ENCODE assay signal across 11 mouse cellular contexts in the genomic region with DNA sequence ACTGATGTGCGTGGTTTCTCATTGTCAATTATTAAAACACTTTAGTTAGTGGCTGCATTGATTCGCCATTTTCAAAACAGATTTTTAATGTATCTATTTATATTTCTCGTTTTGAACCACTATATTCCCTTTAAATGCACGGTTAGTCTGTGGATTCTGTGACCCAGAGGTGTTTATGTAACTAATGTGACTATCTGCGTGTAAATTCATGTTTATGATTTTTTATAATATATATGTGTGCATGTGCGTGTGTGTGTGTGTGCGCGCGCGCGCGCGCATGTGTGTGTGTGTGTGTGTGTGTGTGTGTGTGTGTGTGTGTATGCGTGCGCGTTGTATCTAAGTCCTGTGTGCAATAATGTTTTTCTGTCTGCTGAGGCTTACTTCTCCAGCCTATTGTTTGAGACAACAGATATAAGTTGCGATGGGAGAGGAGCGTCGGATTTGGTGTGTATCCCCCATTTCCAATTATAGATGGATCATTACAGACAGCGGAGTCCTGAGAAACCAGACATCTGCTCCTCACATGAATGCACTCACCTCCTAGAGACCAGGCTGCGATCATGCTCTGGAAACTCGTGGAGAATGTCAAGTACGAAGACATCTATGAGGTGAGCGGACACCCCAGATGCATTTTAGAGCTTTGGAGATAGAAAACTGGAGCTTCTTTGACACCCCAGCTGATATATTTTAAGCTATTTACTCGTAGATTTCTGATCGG. TPM values are rescaled to one million over a fixed set of nuclear protein-coding genes. Genes with fewer than 3 reads are reported as not detected.
DNase-seq lines count a peak whose midpoint lies in the region; ATAC-seq and TF ChIP-seq lines count a peak whose summit lies in the region.
"Had no signal": no experiment of that assay in that cellular context is flagged by ENCODE, and none has a peak within 500 bp of the region (broad histone marks: within the 10 kb centered on the region; RNA-seq: fewer than 3 reads in every experiment).

A gene (plus strand): TSS at position 274 of the 718 bp plus-strand sequence.

- DNase-seq in heart, postnatal 4 days, result no peak
- DNase-seq in embryo, embryonic 11 days, result peak; percentile 66
- DNase-seq in hindbrain, postnatal 0 days (ENCODE audit: low spot score), result peak; percentile 40
- peak; percentile 63 for DNase-seq in neural tube, embryonic 10.5 days (ENCODE audit: extremely low spot score, low spot score)
- no peak for DNase-seq in layer of hippocampus, postnatal 14 days (ENCODE audit: low spot score in 2 of 2)
- DNase-seq in spleen, postnatal 10 days (ENCODE audit: low spot score in 2 of 2), result no peak
- no peak for DNase-seq in layer of hippocampus, postnatal 36 days

- TF ChIP-seq CTCF in hindbrain, postnatal 0 days (IDR thresholded peaks at IDR 0.05; ENCODE audit: low read depth), result no peak

- no peak for ATAC-seq in heart, embryonic 16.5 days (replicated peaks; ENCODE audit: extremely low read depth, insufficient read depth, low FRiP score)
- ATAC-seq in hindbrain, postnatal 0 days, result peak; percentile 66

- peaks cover 56% of the 10 kb centered on the region for H3K27me3 ChIP-seq in heart, embryonic 16.5 days (ENCODE audit: control insufficient read depth, insufficient read depth, low read length)
- H3K27me3 ChIP-seq in hindbrain, postnatal 0 days (ENCODE audit: insufficient read depth, low read length), result peaks cover 63% of the 10 kb centered on the region

- peak within 1 kb of the TSS; percentile 44 for H3K4me3 ChIP-seq in heart, embryonic 16.5 days (ENCODE audit: low read length)
- peak within 1 kb of the TSS; percentile 26 for H3K4me3 ChIP-seq in hindbrain, postnatal 0 days (ENCODE audit: low read length)
- H3K4me3 ChIP-seq: erythroblast, embryonic 14.5 days had no signal

- H3K4me2 ChIP-seq in heart, embryonic 16.5 days (ENCODE audit: low read depth, low read length), result peak within 1 kb of the TSS; percentile 60
- peak within 1 kb of the TSS; percentile 11; the same call in 1 of the 2 replicates for H3K4me2 ChIP-seq in hindbrain, postnatal 0 days (ENCODE audit: low read depth, low read length)

- H3K36me3 ChIP-seq in heart, embryonic 16.5 days (ENCODE audit: control insufficient read depth, insufficient read depth), result no peaks in the 10 kb centered on the region
- H3K36me3 ChIP-seq in hindbrain, postnatal 0 days (ENCODE audit: insufficient read depth, low read length), result no peaks in the 10 kb centered on the region
- H3K36me3 ChIP-seq: G1E had no signal

- H3K27ac ChIP-seq in heart, embryonic 16.5 days (ENCODE audit: low read length), result no peak within 1 kb of the TSS
- peak within 1 kb of the TSS; percentile 42; the same call in 1 of the 2 replicates for H3K27ac ChIP-seq in hindbrain, postnatal 0 days
- H3K27ac ChIP-seq: macrophage had no signal

- no peak within 1 kb of the TSS for H3K9ac ChIP-seq in heart, embryonic 16.5 days (ENCODE audit: low read length)
- H3K9ac ChIP-seq in hindbrain, postnatal 0 days (replicated peaks; ENCODE audit: low read length), result peak within 1 kb of the TSS; percentile 45

- no peaks in the 10 kb centered on the region for H3K4me1 ChIP-seq in heart, embryonic 16.5 days (ENCODE audit: control insufficient read depth, insufficient read depth, low read length)
- H3K4me1 ChIP-seq in hindbrain, postnatal 0 days (ENCODE audit: insufficient read depth, low read length), result no peaks in the 10 kb centered on the region

- WGBS in heart, embryonic 16.5 days, result 3% methylated on average over 26 of the region's 26 CpGs
- WGBS in hindbrain, postnatal 0 days, result 3% methylated on average over 26 of the region's 26 CpGs

- no peaks in the 10 kb centered on the region for H3K9me3 ChIP-seq in heart, embryonic 16.5 days (replicated peaks; ENCODE audit: control insufficient read depth, low read length)
- H3K9me3 ChIP-seq in hindbrain, postnatal 0 days (ENCODE audit: low read length), result no peaks in the 10 kb centered on the region

RNA-seq across cellular contexts. Expression of the gene that starts here (rescaled TPM):
- polyA plus RNA-seq in heart, embryonic 16.5 days (2015; fragmentation: Nextera tagmentation; extraction: Ambion mirVana), result 0.14 and 0.42 TPM in 2 replicates
- total RNA-seq in heart, postnatal 4 days (2021), result not detected
- total RNA-seq in hindbrain, postnatal 0 days (2014; rRNA removed), result 35.3 and 36.5 TPM in 2 replicates
- polyA plus RNA-seq in hindbrain, postnatal 0 days (2015; fragmentation: Nextera tagmentation; extraction: Ambion mirVana), result 48.7 and 50.4 TPM in 2 replicates
- under 1 TPM; 0.12 to 0.48 TPM for total RNA-seq in layer of hippocampus, postnatal 14 days (2021)
- total RNA-seq in layer of hippocampus, postnatal 36 days (2021), result under 1 TPM; 0.07 to 0.10 TPM
- polyA plus RNA-seq: erythroblast, embryonic 14.5 days; G1E; macrophage had no signal

Comparison
In these comparisons a context has a peak if more than half of its experiments do, and no peak if none do; other contexts are left out.
1. RNA of the gene that starts here (total RNA-seq): 35.3 to 36.5 TPM in hindbrain, postnatal 0 days; 0.12 to 0.48 TPM in layer of hippocampus, postnatal 14 days, 0.07 to 0.10 TPM in layer of hippocampus, postnatal 36 days and not detected in heart, postnatal 4 days; every median in the first group is over 10 times any median in the second.
2. RNA of the gene that starts here (polyA plus RNA-seq): 48.7 to 50.4 TPM in hindbrain, postnatal 0 days; 0.14 to 0.42 TPM in heart, embryonic 16.5 days; every median in the first group is over 10 times any median in the second.
3. DNase-seq: peak in embryo, embryonic 11 days (single experiment), hindbrain, postnatal 0 days (single experiment) and neural tube, embryonic 10.5 days (single experiment); none in heart, postnatal 4 days (single experiment), layer of hippocampus, postnatal 14 days (0 of 2), spleen, postnatal 10 days (0 of 2) and layer of hippocampus, postnatal 36 days (0 of 2).